Mouse (Mus musculus): Measurements from ENCODE around the gene Vmn1r71. TPM values are rescaled to one million over a fixed set of nuclear protein-coding genes. Genes with fewer than 3 reads are reported as not detected.
"Not testable (repeated sequence)": the region's sequence is repeated elsewhere in the genome, so short reads cannot be mapped to it uniquely, and the experiment has no call there.

Vmn1r71 gene
- polyA plus RNA-seq (2012), result 0.02 TPM in 1 of 2 replicates, not detected in the other

DNA sequence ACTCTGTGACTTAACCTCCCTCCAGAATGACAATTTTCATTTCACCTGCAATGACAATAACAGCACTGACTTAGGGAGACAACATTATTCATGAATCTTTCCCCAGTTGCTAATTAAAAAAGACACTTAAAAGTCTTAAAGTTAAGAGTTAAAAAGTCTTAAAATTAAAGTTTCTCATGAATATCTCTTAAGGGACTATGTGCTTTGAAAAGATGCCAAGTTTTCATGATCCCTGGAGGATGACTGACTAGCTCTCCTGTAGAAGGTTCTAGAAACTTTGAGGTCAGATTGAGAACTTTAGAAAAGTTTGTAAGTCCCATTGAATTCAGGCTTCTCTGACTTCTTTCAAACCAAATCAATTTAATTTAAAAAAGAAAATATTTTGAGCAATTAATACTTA is at the start of gene Vmn1r71:
TSS of gene Vmn1r71 (minus strand) at position 101 of the 400 bp plus-strand sequence.
- TF ChIP-seq GATA1 (IDR thresholded peaks at IDR 0.05; ENCODE audit: low read length) (no peak), TAL1 (IDR thresholded peaks at IDR 0.05; ENCODE audit: low read length) (no peak)

GRCm38 (mm10) chr7:10757551-10757950 is 3.4 kb upstream of the Vmn1r71 start:
- H3K36me3 ChIP-seq (ENCODE audit: control insufficient read depth); H3K9me3 ChIP-seq (ENCODE audit: control insufficient read depth, low read length); H3K4me3 ChIP-seq (replicated peaks); H3K27me3 ChIP-seq (ENCODE audit: control insufficient read depth); H3K4me1 ChIP-seq (ENCODE audit: control insufficient read depth): not testable (repeated sequence)

More for the DNA sequence above, at the start of gene Vmn1r71:
- H3K4me3 ChIP-seq (replicated peaks), result no peak within 1 kb of the TSS
- H3K36me3 ChIP-seq (ENCODE audit: control insufficient read depth), result no peaks in the 10 kb centered on the region
- H3K9me3 ChIP-seq (ENCODE audit: control insufficient read depth, low read length), result no peaks in the 10 kb centered on the region
- H3K27me3 ChIP-seq (ENCODE audit: control insufficient read depth), result no peaks in the 10 kb centered on the region
- H3K4me1 ChIP-seq (ENCODE audit: control insufficient read depth), result no peaks in the 10 kb centered on the region

Other genes starting within 250 kb of the Vmn1r71 start
- 0.01 TPM in 1 of 2 replicates, not detected in the other for gene Vmn1r68, start 195.9 kb downstream of the Vmn1r71 start, polyA plus RNA-seq (2012)
- gene Vmn1r69, start 140.7 kb downstream of the Vmn1r71 start, polyA plus RNA-seq (2012), result not detected in 2 replicates
- gene Vmn1r70, start 122.8 kb downstream of the Vmn1r71 start, polyA plus RNA-seq (2012), result not detected in 2 replicates
- gene Nlrp4b, start 66.6 kb downstream of the Vmn1r71 start, polyA plus RNA-seq (2012), result not detected in 2 replicates
- not detected in 2 replicates for gene Zscan4b, start 150.7 kb upstream of the Vmn1r71 start, polyA plus RNA-seq (2012)

All from erythroblast, embryonic 14.5 days (primary cell).